Mouse (Mus musculus): ENCODE data around the gene Vps45. TPM values are rescaled to one million over a fixed set of nuclear protein-coding genes. Genes with fewer than 3 reads are reported as not detected.

Vps45 gene
- polyA plus RNA-seq, 1 experiment from 2014 or later = 46.4 TPM

DNA sequence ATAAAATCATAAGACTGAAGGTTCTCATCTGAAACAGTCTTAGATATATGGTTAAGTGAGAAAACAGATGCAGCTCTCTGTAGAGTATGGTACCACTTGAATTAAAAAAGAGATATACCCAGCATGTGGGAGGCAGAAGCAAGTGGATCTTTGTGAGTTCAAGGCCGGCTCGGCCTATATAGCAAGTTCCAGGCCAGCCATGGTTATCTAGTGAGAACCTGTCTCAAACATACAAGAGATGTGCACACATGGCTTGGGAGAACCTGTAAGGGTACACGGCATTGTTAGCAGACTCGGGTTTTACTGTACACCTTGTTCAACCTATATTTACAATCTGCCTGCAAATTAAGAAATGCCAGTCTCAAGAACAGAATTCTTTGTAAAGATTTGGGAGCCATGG, 19.4 kb downstream of the Vps45 start:
- DNase-seq (no peak), ATAC-seq (ENCODE audit: low FRiP score, low TSS enrichment) (no peak)
- Histone ChIP-seq H3K4me1 (ENCODE audit: control insufficient read depth, insufficient read depth, low read length) (no peaks in the 10 kb centered on the region), H3K9ac (replicated peaks; ENCODE audit: low read length) (no peak overlapping the region), H3K36me3 (ENCODE audit: control insufficient read depth, insufficient read depth, low read length) (peaks cover 32% of the 10 kb centered on the region), H3K4me2 (ENCODE audit: low read length) (no peak overlapping the region), H3K27ac (replicated peaks; ENCODE audit: low read depth, low read length) (no peak overlapping the region), H3K4me3 (replicated peaks; ENCODE audit: low read depth, low read length) (no peak overlapping the region), H3K9me3 (ENCODE audit: control insufficient read depth, low read length) (no peaks in the 10 kb centered on the region), H3K27me3 (ENCODE audit: control insufficient read depth, insufficient read depth, low read length) (no peaks in the 10 kb centered on the region)
- 95% methylated on average over 4 of the region's 4 CpGs for WGBS

DNA sequence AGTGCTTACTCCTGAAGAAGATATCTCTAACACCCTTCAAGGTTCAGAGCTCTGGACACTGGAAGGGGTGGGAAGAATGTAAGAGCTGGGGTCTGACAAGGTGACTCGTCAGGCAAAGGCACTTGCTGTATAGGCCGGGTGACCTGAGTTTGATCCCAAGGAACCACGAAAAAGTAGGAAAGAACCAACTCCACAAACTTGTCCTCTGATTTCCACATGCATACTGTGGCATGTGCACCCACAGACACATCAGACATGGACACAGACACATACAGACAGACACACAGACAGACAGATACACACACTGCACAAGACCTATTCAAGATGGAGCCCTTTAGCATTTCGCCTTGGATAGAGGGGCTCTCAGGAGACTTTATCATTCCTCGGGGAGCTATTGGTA, 20.1 kb downstream of the Vps45 start:
- no peak for DNase-seq
- no peaks in the 10 kb centered on the region for H3K27me3 ChIP-seq (ENCODE audit: control insufficient read depth, insufficient read depth, low read length)
- H3K36me3 ChIP-seq (ENCODE audit: control insufficient read depth, insufficient read depth, low read length) = peaks cover 38% of the 10 kb centered on the region
- H3K4me1 ChIP-seq (ENCODE audit: control insufficient read depth, insufficient read depth, low read length) = no peaks in the 10 kb centered on the region
- ATAC-seq (ENCODE audit: low FRiP score, low TSS enrichment) = no peak
- no peak overlapping the region for H3K4me3 ChIP-seq (replicated peaks; ENCODE audit: low read depth, low read length)
- H3K9me3 ChIP-seq (ENCODE audit: control insufficient read depth, low read length) = no peaks in the 10 kb centered on the region
- H3K4me2 ChIP-seq (ENCODE audit: low read length) = no peak overlapping the region
- no peak overlapping the region for H3K27ac ChIP-seq (replicated peaks; ENCODE audit: low read depth, low read length)
- no peak overlapping the region for H3K9ac ChIP-seq (replicated peaks; ENCODE audit: low read length)
- 89% methylated on average over 5 of the region's 5 CpGs for WGBS

DNA sequence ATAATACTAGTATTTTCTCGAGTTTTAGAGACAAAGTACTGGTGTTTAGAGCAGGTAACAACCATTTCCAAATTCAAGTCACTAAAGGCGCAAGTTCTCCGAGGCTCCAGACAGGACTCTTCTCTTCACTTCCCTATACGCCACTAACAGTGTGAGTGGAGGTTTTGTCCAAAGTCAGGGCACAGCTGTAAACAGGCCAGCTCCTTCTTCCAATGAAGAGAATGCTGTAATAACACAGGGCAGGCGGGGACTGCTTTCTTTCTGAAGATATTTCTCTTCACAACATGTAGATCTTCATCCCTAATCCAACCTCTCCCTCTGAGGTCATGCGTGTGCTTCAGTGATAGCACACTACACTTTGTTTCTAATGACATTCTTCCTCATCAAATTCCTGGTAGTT, 21.5 kb downstream of the Vps45 start:
- Histone ChIP-seq H3K36me3 (ENCODE audit: control insufficient read depth, insufficient read depth, low read length) (peaks cover 49% of the 10 kb centered on the region), H3K4me2 (ENCODE audit: low read length) (no peak overlapping the region), H3K4me3 (replicated peaks; ENCODE audit: low read depth, low read length) (no peak overlapping the region), H3K9me3 (ENCODE audit: control insufficient read depth, low read length) (no peaks in the 10 kb centered on the region), H3K27ac (replicated peaks; ENCODE audit: low read depth, low read length) (no peak overlapping the region), H3K27me3 (ENCODE audit: control insufficient read depth, insufficient read depth, low read length) (no peaks in the 10 kb centered on the region), H3K4me1 (ENCODE audit: control insufficient read depth, insufficient read depth, low read length) (no peaks in the 10 kb centered on the region), H3K9ac (replicated peaks; ENCODE audit: low read length) (no peak overlapping the region)
- ATAC-seq (ENCODE audit: low FRiP score, low TSS enrichment) (no peak), DNase-seq (no peak)
- WGBS = 95% methylated on average over 6 of the region's 6 CpGs

DNA sequence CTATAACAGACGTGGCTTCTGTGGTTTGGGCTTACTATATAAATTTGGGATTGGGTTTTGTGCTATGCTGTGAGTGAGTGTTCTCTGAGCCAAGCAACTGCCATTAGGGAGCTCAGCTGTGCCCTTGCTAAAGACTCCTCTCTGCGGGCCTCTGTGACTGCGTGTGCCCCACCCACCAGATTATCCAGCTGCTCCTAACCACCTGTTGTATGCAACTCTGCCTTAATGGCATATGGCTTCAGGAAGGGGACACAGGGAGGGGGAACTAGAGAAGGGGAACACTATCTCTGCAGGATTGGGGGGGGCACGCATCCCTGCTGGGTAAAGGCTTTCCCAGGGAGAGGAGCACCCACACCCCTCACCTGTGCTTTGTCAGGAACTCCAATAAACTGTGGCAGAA, 25.2 kb downstream of the Vps45 start:
- H3K27me3 ChIP-seq (ENCODE audit: control insufficient read depth, insufficient read depth, low read length) = no peaks in the 10 kb centered on the region
- H3K4me2 ChIP-seq (ENCODE audit: low read length) = no peak overlapping the region
- DNase-seq (no peak), ATAC-seq (ENCODE audit: low FRiP score, low TSS enrichment) (no peak)
- H3K36me3 ChIP-seq (ENCODE audit: control insufficient read depth, insufficient read depth, low read length) = peaks cover 47% of the 10 kb centered on the region
- no peak overlapping the region for H3K4me3 ChIP-seq (replicated peaks; ENCODE audit: low read depth, low read length)
- no peak overlapping the region for H3K9ac ChIP-seq (replicated peaks; ENCODE audit: low read length)
- H3K27ac ChIP-seq (replicated peaks; ENCODE audit: low read depth, low read length) = no peak overlapping the region
- H3K4me1 ChIP-seq (ENCODE audit: control insufficient read depth, insufficient read depth, low read length) = no peaks in the 10 kb centered on the region
- WGBS = 71% methylated on average over 4 of the region's 4 CpGs
- H3K9me3 ChIP-seq (ENCODE audit: control insufficient read depth, low read length) = no peaks in the 10 kb centered on the region

DNA sequence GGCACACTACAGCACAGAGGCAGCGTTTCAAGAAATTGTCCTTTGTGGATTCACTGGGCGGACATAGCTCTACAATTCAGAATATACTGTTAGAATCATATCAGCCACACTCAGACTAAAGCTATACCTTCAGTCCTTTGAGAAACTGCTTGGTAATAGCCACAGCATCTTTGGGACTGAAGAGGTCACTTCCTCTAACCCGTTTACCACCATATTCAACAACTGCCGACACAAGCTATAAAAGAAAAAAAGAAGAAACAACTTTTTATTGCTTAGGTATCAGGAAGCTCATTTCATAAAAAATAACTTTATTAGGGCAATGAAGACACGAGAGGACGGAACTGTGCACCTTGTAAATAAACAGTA, 25.6 kb downstream of the Vps45 start:
- no peak overlapping the region for H3K9ac ChIP-seq (replicated peaks; ENCODE audit: low read length)
- no peak overlapping the region for H3K4me2 ChIP-seq (ENCODE audit: low read length)
- DNase-seq (no peak), ATAC-seq (ENCODE audit: low FRiP score, low TSS enrichment) (no peak)
- 93% methylated on average over 6 of the region's 6 CpGs for WGBS
- H3K4me3 ChIP-seq (replicated peaks; ENCODE audit: low read depth, low read length) = no peak overlapping the region
- no peaks in the 10 kb centered on the region for H3K4me1 ChIP-seq (ENCODE audit: control insufficient read depth, insufficient read depth, low read length)
- H3K9me3 ChIP-seq (ENCODE audit: control insufficient read depth, low read length) = no peaks in the 10 kb centered on the region
- H3K27me3 ChIP-seq (ENCODE audit: control insufficient read depth, insufficient read depth, low read length) = no peaks in the 10 kb centered on the region
- H3K36me3 ChIP-seq (ENCODE audit: control insufficient read depth, insufficient read depth, low read length) = peaks cover 47% of the 10 kb centered on the region
- H3K27ac ChIP-seq (replicated peaks; ENCODE audit: low read depth, low read length) = no peak overlapping the region

DNA sequence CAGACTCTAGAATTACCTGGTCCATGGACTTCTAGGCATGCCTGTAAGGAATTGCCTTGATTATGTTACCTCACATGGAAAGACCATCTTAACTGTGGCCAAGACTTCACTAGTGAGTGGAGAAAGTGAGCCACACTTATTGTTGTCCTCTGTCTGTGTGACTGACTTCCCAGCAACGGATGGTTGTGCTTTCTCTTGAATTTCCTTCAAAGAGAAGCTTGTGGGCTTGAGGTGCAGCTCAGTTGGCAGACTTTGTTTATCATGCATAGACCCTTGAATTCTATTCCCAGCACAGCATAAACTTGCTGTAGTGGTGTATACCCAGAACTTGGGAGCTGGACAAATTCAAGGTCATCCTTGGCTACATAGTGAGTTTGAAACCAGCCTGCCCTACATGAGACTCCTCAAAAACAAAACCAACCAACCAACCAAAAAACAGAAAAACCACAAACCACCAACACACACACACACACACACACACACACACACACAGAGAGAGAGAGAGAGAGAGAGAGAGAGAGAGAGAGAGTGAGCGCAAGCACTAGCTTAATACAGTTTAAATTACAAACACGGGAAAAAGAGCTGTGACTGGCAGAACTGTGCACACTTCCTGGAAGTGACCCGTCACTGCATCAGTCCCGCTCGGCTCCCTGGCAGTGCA, 26.1 kb downstream of the Vps45 start:
- H3K27ac ChIP-seq (replicated peaks; ENCODE audit: low read depth, low read length) = no peak overlapping the region
- H3K27me3 ChIP-seq (ENCODE audit: control insufficient read depth, insufficient read depth, low read length) = no peaks in the 10 kb centered on the region
- no peak overlapping the region for H3K4me2 ChIP-seq (ENCODE audit: low read length)
- no peaks in the 10 kb centered on the region for H3K4me1 ChIP-seq (ENCODE audit: control insufficient read depth, insufficient read depth, low read length)
- DNase-seq = no peak
- no peaks in the 10 kb centered on the region for H3K9me3 ChIP-seq (ENCODE audit: control insufficient read depth, low read length)
- no peak for ATAC-seq (ENCODE audit: low FRiP score, low TSS enrichment)
- no peak overlapping the region for H3K9ac ChIP-seq (replicated peaks; ENCODE audit: low read length)
- WGBS = 86% methylated on average over 6 of the region's 6 CpGs
- no peak overlapping the region for H3K4me3 ChIP-seq (replicated peaks; ENCODE audit: low read depth, low read length)
- H3K36me3 ChIP-seq (ENCODE audit: control insufficient read depth, insufficient read depth, low read length) = peaks cover 49% of the 10 kb centered on the region

DNA sequence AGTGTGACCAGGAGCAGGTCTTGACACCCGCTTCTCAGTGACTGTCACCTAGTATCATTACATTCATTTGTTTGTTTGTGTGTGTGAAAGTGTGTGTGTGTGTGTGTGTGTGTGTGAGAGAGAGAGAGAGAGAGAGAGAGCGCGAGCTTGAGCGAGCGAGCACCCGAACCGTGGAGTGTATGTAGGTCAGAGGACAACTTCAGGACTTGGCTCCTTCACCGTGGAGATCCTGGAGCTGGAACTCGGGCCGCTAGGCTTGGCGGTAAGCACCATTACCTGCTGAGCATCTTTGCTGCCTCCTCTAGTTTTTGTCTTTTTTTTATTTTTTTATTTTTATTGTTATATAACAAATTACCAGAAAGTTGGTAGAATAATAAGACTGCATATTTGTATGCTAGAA, 28.5 kb downstream of the Vps45 start:
- Histone ChIP-seq H3K9me3 (ENCODE audit: control insufficient read depth, low read length) (no peaks in the 10 kb centered on the region), H3K4me2 (ENCODE audit: low read length) (no peak overlapping the region), H3K36me3 (ENCODE audit: control insufficient read depth, insufficient read depth, low read length) (peaks cover 51% of the 10 kb centered on the region), H3K4me1 (ENCODE audit: control insufficient read depth, insufficient read depth, low read length) (no peaks in the 10 kb centered on the region), H3K27ac (replicated peaks; ENCODE audit: low read depth, low read length) (no peak overlapping the region), H3K27me3 (ENCODE audit: control insufficient read depth, insufficient read depth, low read length) (no peaks in the 10 kb centered on the region), H3K9ac (replicated peaks; ENCODE audit: low read length) (no peak overlapping the region), H3K4me3 (replicated peaks; ENCODE audit: low read depth, low read length) (no peak overlapping the region)
- ATAC-seq (ENCODE audit: low FRiP score, low TSS enrichment) (no peak), DNase-seq (no peak)
- WGBS = 91% methylated on average over 11 of the region's 11 CpGs

DNA sequence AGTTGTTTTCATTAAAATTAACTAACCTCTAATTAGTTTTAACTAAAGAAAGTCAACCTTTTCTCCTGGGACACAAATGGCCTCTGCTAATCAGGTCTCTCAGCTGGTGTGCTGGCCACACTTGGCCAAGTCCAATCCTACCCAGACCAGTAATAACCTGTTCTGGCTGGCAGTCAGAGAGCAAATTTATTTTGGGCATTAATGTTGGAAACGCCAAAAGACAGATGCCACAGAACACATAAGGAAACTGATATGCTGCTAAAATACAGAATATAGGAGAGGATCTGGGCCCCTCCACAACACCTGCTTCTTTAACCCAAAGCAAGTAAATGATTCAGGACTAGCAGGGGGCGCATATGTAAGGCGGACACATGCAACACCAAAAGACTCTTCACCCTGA, 28.9 kb downstream of the Vps45 start:
- Histone ChIP-seq H3K27me3 (ENCODE audit: control insufficient read depth, insufficient read depth, low read length) (no peaks in the 10 kb centered on the region), H3K9ac (replicated peaks; ENCODE audit: low read length) (no peak overlapping the region), H3K27ac (replicated peaks; ENCODE audit: low read depth, low read length) (no peak overlapping the region), H3K36me3 (ENCODE audit: control insufficient read depth, insufficient read depth, low read length) (peaks cover 48% of the 10 kb centered on the region), H3K4me1 (ENCODE audit: control insufficient read depth, insufficient read depth, low read length) (no peaks in the 10 kb centered on the region), H3K4me2 (ENCODE audit: low read length) (no peak overlapping the region), H3K9me3 (ENCODE audit: control insufficient read depth, low read length) (no peaks in the 10 kb centered on the region), H3K4me3 (replicated peaks; ENCODE audit: low read depth, low read length) (no peak overlapping the region)
- DNase-seq (no peak), ATAC-seq (ENCODE audit: low FRiP score, low TSS enrichment) (no peak)
- WGBS = 91% methylated on average over 3 of the region's 3 CpGs

DNA sequence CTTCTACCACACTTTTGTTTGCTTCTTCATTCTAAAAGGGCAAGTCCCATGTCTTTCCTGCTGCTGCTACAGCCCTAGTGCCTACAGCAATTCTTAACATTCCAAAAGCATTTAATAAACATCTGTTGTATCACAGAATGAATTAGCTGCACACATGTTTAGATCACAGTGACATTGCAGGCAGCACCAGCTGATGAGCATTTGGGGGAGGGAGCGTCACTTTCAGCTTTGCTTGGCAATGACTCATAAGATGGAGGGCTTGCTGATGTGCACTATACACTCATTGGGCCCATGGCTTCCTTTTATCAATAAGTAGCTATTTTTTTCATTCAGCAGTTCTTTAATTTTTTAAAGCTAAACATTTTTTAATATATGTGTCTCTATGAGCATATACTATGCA, 30.4 kb downstream of the Vps45 start:
- Histone ChIP-seq H3K4me1 (ENCODE audit: control insufficient read depth, insufficient read depth, low read length) (no peaks in the 10 kb centered on the region), H3K27me3 (ENCODE audit: control insufficient read depth, insufficient read depth, low read length) (no peaks in the 10 kb centered on the region), H3K9me3 (ENCODE audit: control insufficient read depth, low read length) (no peaks in the 10 kb centered on the region), H3K4me2 (ENCODE audit: low read length) (no peak overlapping the region), H3K27ac (replicated peaks; ENCODE audit: low read depth, low read length) (no peak overlapping the region), H3K36me3 (ENCODE audit: control insufficient read depth, insufficient read depth, low read length) (peaks cover 45% of the 10 kb centered on the region), H3K9ac (replicated peaks; ENCODE audit: low read length) (no peak overlapping the region), H3K4me3 (replicated peaks; ENCODE audit: low read depth, low read length) (no peak overlapping the region)
- DNase-seq (no peak), ATAC-seq (ENCODE audit: low FRiP score, low TSS enrichment) (no peak)
- 89% methylated on average over 1 of the region's 1 CpGs for WGBS
